ENCODE assay signal across 28 mouse cellular contexts in genomic region chr13:45722885-45723284, GRCm38 (mm10).
"Had no signal": no experiment of that assay in that cellular context is flagged by ENCODE, and none has a peak within 500 bp of the region (broad histone marks: within the 10 kb centered on the region; RNA-seq: fewer than 3 reads in every experiment).

No protein-coding gene starts in this region.

- H3K27ac ChIP-seq: embryonic facial prominence, embryonic 10.5 days; embryonic facial prominence, embryonic 12.5 days; embryonic facial prominence, embryonic 13.5 days; embryonic facial prominence, embryonic 15.5 days; forebrain, embryonic 10.5 days; forebrain, embryonic 12.5 days; forebrain, embryonic 13.5 days; heart, adult 2 months; heart, embryonic 10.5 days had no signal

- H3K4me3 ChIP-seq: embryonic facial prominence, embryonic 10.5 days; embryonic facial prominence, embryonic 12.5 days; embryonic facial prominence, embryonic 13.5 days; embryonic facial prominence, embryonic 15.5 days; erythroblast, embryonic 14.5 days; forebrain, embryonic 10.5 days; forebrain, embryonic 12.5 days; forebrain, embryonic 13.5 days; forebrain, embryonic 15.5 days; gastrocnemius, adult 2 months; heart, adult 2 months; heart, embryonic 10.5 days had no signal

- DNase-seq: cerebellum, adult 2 months; cerebellum, adult 8-10 months; cerebellum, adult 9-10 months; cerebellum, adult 9-11 months; cerebellum, postnatal 10 days; cerebellum, postnatal 14 days; cerebellum, postnatal 25 days; cerebellum, postnatal 36 days; embryo, embryonic 11 days; forebrain, postnatal 0 days; gastrocnemius, adult 2 months; gastrocnemius, postnatal 10 days; gastrocnemius, postnatal 14 days; gastrocnemius, postnatal 25 days; gastrocnemius, postnatal 36 days; heart, adult 2 months had no signal

- ATAC-seq: forebrain, embryonic 13.5 days; forebrain, embryonic 14.5 days; forebrain, embryonic 15.5 days; forebrain, embryonic 16.5 days; forebrain, postnatal 0 days had no signal
